Mouse (Mus musculus) ES-Bruce4 (cell line): ENCODE measurements around the gene Acy3. TPM values are rescaled to one million over a fixed set of nuclear protein-coding genes. Genes with fewer than 3 reads are reported as not detected.

Experiments
- H3K27ac ChIP-seq: 2 replicates; pipeline ENCODE4 v1.5.1; 2012; ENCODE audit warnings: low read length, inconsistent platforms; ENCODE audit not compliant: insufficient read depth
- H3K27me3 ChIP-seq: 2 replicates; pipeline ENCODE4 v1.6.1; 2012; ENCODE audit warnings: mild to moderate bottlenecking, low read length, inconsistent platforms; ENCODE audit not compliant: control insufficient read depth, poor library complexity, insufficient read depth, severe bottlenecking
- H3K36me3 ChIP-seq: 2 replicates; pipeline ENCODE4 v1.6.1; 2012; ENCODE audit warnings: inconsistent platforms, mild to moderate bottlenecking, low read length, moderate library complexity; ENCODE audit not compliant: control insufficient read depth, poor library complexity, insufficient read depth, severe bottlenecking
- H3K4me1 ChIP-seq: one replicate; pipeline ENCODE4 v1.8.1; 2011; ENCODE audit warnings: low read length; ENCODE audit not compliant: control insufficient read depth, insufficient read depth
- H3K4me3 ChIP-seq: 2 replicates; pipeline ENCODE4 v1.5.1; 2011; ENCODE audit warnings: low read depth, mild to moderate bottlenecking, low read length
- H3K9ac ChIP-seq: 2 replicates; pipeline ENCODE4 v1.6.1; 2012; ENCODE audit warnings: low read depth, mild to moderate bottlenecking, inconsistent platforms; ENCODE audit not compliant: poor library complexity, severe bottlenecking
- H3K9me3 ChIP-seq: replicated peaks from 2 replicates; pipeline ENCODE4 v1.6.1; 2012; ENCODE audit warnings: mild to moderate bottlenecking, low read length, inconsistent platforms; ENCODE audit not compliant: control insufficient read depth, poor library complexity, insufficient read depth, severe bottlenecking
- CTCF ChIP-seq: IDR thresholded peaks from one replicate; pipeline ENCODE4 v1.8.1; 2011; ENCODE audit warnings: low read depth, low read length
- EP300 ChIP-seq: IDR thresholded peaks from 2 replicates; pipeline ENCODE4 v1.6.1; 2011; ENCODE audit warnings: low read depth, low read length; ENCODE audit not compliant: insufficient read depth
- POLR2A ChIP-seq: IDR thresholded peaks from one replicate; pipeline ENCODE4 v1.8.1; 2011; ENCODE audit warnings: low read length; ENCODE audit not compliant: insufficient read depth
- polyA plus RNA-seq: library from polyadenylated mRNA; stranded (reverse); fragments of >200 nt; gene quantifications from 2 replicates; pipeline ENCODE4 v1.2.4, GENCODE M21; 2011; ENCODE audit warnings: low read depth; ENCODE audit not compliant: missing spikeins, insufficient read depth, insufficient read length

Acy3 gene
- polyA plus RNA-seq, 1 experiment: 7.8 TPM

GRCm38 (mm10) chr19:3996747-3997146, 10.4 kb downstream of the Acy3 start:
- TF ChIP-seq EP300 (no peak), CTCF (no peak)
- H3K36me3 ChIP-seq: no peaks in the 10 kb centered on the region
- H3K9me3 ChIP-seq: no peaks in the 10 kb centered on the region
- H3K4me3 ChIP-seq: no peak overlapping the region
- H3K27ac ChIP-seq: no peak overlapping the region
- no peak overlapping the region for H3K9ac ChIP-seq
- no peaks in the 10 kb centered on the region for H3K27me3 ChIP-seq
- H3K4me1 ChIP-seq: no peaks in the 10 kb centered on the region

GRCm38 (mm10) chr19:3997231-3997630, 10.9 kb downstream of the Acy3 start:
- no peaks in the 10 kb centered on the region for H3K27me3 ChIP-seq
- H3K27ac ChIP-seq: no peak overlapping the region
- no peak overlapping the region for H3K4me3 ChIP-seq
- H3K9ac ChIP-seq: no peak overlapping the region
- H3K4me1 ChIP-seq: no peaks in the 10 kb centered on the region
- no peak for TF ChIP-seq CTCF
- no peak for TF ChIP-seq POLR2A
- TF ChIP-seq EP300: no peak
- H3K36me3 ChIP-seq: no peaks in the 10 kb centered on the region
- no peaks in the 10 kb centered on the region for H3K9me3 ChIP-seq

DNA sequence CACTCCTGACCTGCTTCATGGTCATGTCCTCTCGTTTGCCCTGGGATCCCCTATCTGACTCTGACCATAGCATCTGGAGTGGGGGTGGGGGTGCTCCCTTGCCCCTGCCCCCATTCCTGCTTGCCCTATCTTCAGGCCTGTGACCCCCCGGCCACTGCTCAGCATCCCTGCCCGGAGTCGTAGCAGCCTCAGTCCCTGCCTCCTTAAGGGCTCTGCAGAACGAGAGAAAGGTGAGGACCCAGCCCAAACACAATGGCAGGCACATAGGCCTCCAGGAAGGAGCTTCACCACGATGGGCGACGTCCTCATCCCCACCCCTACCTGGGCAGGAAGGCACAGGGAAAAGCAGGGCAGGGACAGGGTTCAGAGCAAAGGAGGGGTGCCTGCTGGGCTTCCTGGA, 12.0 kb downstream of the Acy3 start:
- Histone ChIP-seq H3K4me3 (no peak overlapping the region), H3K36me3 (no peaks in the 10 kb centered on the region), H3K27ac (no peak overlapping the region), H3K27me3 (no peaks in the 10 kb centered on the region), H3K9me3 (no peaks in the 10 kb centered on the region), H3K9ac (no peak overlapping the region), H3K4me1 (peaks cover 3% of the 10 kb centered on the region)
- no peak for TF ChIP-seq CTCF
- TF ChIP-seq EP300: no peak
- no peak for TF ChIP-seq POLR2A

DNA sequence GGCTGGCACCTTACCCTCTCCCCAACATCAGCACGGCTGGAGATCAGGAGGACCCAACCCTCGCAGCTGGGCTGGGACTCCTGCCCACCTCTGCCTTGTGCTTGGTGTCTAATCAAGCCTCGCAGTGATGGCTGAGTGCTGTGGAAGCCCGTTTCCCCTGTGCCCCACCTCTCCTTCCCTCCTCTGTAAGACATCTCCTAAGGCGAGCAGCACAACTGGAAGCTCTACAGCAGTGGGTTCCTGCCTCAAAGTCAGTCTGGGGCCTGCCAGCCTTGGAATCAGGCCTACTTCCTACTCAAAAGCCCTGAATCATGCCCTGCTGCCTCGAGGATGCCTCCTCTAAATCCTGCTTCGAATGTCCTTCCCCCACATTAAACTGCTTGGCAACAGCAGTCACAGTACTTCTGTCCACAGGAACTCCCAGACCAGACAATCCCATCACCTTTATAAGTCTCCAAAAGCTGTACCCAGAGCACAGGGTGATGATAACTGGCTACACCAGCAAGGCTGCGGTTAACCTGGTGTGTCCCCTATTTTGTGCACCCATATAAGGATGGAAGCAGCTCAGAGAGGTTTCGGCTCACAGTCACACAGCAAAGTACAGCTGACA, 12.9 kb downstream of the Acy3 start:
- no peak for TF ChIP-seq CTCF
- TF ChIP-seq EP300: no peak
- no peak for TF ChIP-seq POLR2A
- Histone ChIP-seq H3K27me3 (no peaks in the 10 kb centered on the region), H3K9ac (peak overlapping the region; percentile 78; the same call in 1 of the 2 replicates), H3K4me3 (peak overlapping the region; percentile 65), H3K9me3 (no peaks in the 10 kb centered on the region), H3K36me3 (no peaks in the 10 kb centered on the region), H3K4me1 (peaks cover 3% of the 10 kb centered on the region), H3K27ac (no peak overlapping the region)

DNA sequence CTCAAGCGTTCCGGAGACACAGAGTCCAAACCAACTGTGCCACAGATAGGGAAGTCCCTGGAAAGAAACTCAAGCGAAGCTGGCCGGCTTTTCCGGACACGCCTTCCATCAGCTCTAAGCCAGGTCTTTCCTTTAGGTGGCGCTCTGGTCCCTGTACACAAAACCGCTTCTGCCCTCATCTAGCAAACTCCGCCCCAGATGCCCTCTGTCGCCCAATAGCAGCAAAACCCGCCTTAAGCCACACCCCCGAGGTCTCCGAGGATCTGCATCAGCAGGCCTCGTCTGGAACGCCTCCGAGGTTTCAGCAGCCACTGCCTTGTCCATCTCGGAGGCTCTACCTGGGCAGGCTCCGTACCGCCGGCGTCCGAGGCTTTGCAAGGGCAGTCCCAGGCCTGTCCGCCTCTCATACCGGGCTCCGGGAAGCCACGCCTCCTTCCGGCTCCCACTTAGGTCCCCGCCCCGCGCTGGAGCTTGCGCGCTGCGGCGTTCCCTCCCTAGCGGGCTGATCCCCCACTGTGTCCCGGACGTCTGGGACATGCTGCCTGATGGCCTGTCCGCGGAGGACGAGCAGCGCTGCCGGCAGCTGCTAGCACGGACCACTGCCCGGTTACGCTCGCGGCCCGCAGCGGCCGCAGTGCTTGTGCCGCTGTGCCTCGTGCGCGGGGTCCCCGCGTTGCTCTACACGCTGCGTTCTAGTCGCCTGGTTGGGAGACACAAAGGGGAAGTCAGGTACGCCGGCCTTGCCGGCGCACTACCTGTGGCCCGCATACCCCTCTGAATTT, 13.9 kb downstream of the Acy3 start, which contains the start of the genes Nudt8 and Gm49405:
Gene Nudt8, plus strand, starts transcription at position 462 of the 782 bp plus-strand sequence.
Gene Gm49405, plus strand, starts transcription at position 508 of the 782 bp plus-strand sequence.
- H3K27me3 ChIP-seq: no peaks in the 10 kb centered on the region
- TF ChIP-seq POLR2A (peak; percentile 76), EP300 (no peak), CTCF (peak; percentile 70)
- H3K9me3 ChIP-seq: no peaks in the 10 kb centered on the region
- H3K36me3 ChIP-seq: no peaks in the 10 kb centered on the region
- H3K9ac ChIP-seq: peak within 1 kb of the TSS; percentile 78
- peak within 1 kb of the TSS; percentile 83 for H3K4me3 ChIP-seq
- H3K4me1 ChIP-seq: peaks cover 3% of the 10 kb centered on the region
- H3K27ac ChIP-seq: peak within 1 kb of the TSS; percentile 85
